Mouse (Mus musculus) kidney, postnatal 0 days (tissue): ENCODE results near the gene C1qtnf5. TPM values are rescaled to one million over a fixed set of nuclear protein-coding genes. Genes with fewer than 3 reads are reported as not detected.

Experiments used
- ATAC-seq: fragments of 200-750 bp; cut with Nextera tagmentation; replicated peaks from 2 replicates; pipeline ENCODE4 v1.8.0; 2017; ENCODE audit warnings: low read depth, moderate number of reproducible peaks, moderate TSS enrichment, moderate library complexity; ENCODE audit not compliant: low FRiP score
- DNase-seq: peaks from one replicate; pipeline ENCODE4 v3.0.0-alpha.2; 2016; ENCODE audit warnings: low spot score
- H3K27ac ChIP-seq: fragments of 300-500 bp; sonication (generic); 2 replicates; pipeline ENCODE4 v1.5.1; 2014; ENCODE audit warnings: mild to moderate bottlenecking
- H3K27me3 ChIP-seq: fragments of 300-500 bp; sonication (generic); 2 replicates; pipeline ENCODE4 v1.6.1; 2014; ENCODE audit warnings: low read length, mixed read lengths; ENCODE audit not compliant: insufficient read depth
- H3K36me3 ChIP-seq: fragments of 300-500 bp; sonication (generic); 2 replicates; pipeline ENCODE4 v1.6.1; 2014; ENCODE audit warnings: low read length, mixed read lengths; ENCODE audit not compliant: insufficient read depth
- H3K4me1 ChIP-seq: fragments of 300-500 bp; sonication (generic); replicated peaks from 2 replicates; pipeline ENCODE4 v1.6.1; 2014; ENCODE audit warnings: antibody characterized with exemption, low read length, mixed read lengths; ENCODE audit not compliant: insufficient read depth
- H3K4me2 ChIP-seq: fragments of 300-500 bp; sonication (generic); 2 replicates; pipeline ENCODE4 v1.6.1; 2014; ENCODE audit warnings: mild to moderate bottlenecking, low read length, moderate library complexity, mixed read lengths
- H3K4me3 ChIP-seq: fragments of 300-500 bp; sonication (generic); replicated peaks from 2 replicates; pipeline ENCODE4 v1.5.1; 2014; ENCODE audit warnings: low read depth, low read length
- H3K9ac ChIP-seq: fragments of 300-500 bp; sonication (generic); 2 replicates; pipeline ENCODE4 v1.6.1; 2014; ENCODE audit warnings: low read depth, low read length
- H3K9me3 ChIP-seq: fragments of 300-500 bp; sonication (generic); replicated peaks from 2 replicates; pipeline ENCODE4 v1.6.1; 2016; ENCODE audit warnings: low read length, inconsistent platforms, mixed read lengths
- CTCF ChIP-seq: IDR thresholded peaks from 2 replicates; pipeline ENCODE4 v1.5.1; 2016; ENCODE audit warnings: antibody characterized with exemption, low read depth, mild to moderate bottlenecking, moderate library complexity
- WGBS: fragments of 180-500 bp; shearing (Covaris S2); extraction: QIAGEN DNeasy Blood & Tissue Kit; methylation state at CpG from one replicate; pipeline ENCODE4 v1.1.7; 2014; 5-methylcytosine and 5-hydroxymethylcytosine counted together
- polyA plus RNA-seq: library from polyadenylated mRNA; unstranded; fragments of >200 nt; fragmentation: Nextera tagmentation; extraction: Ambion mirVana; gene quantifications from 2 replicates; pipeline ENCODE4 v1.2.1, GENCODE M21; 2015

Gene C1qtnf5
- polyA plus RNA-seq, 1 experiment from 2014 or later: 12.3 TPM

DNA sequence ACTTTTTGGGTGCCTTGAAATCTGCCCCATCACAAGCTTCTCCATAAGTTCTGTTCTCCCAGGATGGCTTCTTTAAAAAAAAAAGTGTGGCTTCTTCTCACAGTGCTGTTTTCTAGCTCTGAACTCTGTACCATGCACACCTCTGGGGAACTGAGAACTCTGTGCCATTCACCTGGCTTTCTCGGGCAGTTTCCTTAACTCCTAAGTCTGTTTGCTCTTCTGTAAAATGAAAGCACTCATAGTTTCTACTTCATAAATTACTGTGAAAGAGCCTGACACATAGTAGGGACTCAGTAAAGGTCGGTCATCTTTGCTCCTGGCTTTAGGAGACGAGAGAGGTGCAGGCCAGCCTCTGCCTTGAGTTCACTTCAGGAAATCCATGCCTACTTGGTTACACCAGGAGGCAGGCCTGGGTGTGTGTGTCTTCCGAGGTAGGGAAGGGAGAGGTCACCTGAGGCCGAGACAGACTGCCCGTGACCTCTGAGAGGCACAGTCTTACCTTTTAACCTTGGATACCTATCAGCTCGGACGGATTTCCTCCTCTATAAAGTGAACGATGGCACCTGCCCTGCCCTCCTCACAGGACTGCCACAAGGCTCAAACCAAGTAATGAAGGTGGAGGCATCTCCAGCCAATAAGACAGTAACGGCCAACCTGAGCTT lies 28.8 kb upstream of the C1qtnf5 start:
- peak overlapping the region; percentile 95 for H3K27ac ChIP-seq
- 0 out of 2 replicates have a peak overlapping the region, but pooled peaks have one; percentile 3 for H3K9ac ChIP-seq
- TF ChIP-seq CTCF: no peak
- no peak for DNase-seq
- H3K4me2 ChIP-seq: no peak overlapping the region
- H3K4me1 ChIP-seq: peaks cover 31% of the 10 kb centered on the region
- 63% methylated on average over 10 of the region's 10 CpGs for WGBS
- no peaks in the 10 kb centered on the region for H3K9me3 ChIP-seq
- H3K27me3 ChIP-seq: no peaks in the 10 kb centered on the region
- no peak overlapping the region for H3K4me3 ChIP-seq
- no peak for ATAC-seq
- no peaks in the 10 kb centered on the region for H3K36me3 ChIP-seq

DNA sequence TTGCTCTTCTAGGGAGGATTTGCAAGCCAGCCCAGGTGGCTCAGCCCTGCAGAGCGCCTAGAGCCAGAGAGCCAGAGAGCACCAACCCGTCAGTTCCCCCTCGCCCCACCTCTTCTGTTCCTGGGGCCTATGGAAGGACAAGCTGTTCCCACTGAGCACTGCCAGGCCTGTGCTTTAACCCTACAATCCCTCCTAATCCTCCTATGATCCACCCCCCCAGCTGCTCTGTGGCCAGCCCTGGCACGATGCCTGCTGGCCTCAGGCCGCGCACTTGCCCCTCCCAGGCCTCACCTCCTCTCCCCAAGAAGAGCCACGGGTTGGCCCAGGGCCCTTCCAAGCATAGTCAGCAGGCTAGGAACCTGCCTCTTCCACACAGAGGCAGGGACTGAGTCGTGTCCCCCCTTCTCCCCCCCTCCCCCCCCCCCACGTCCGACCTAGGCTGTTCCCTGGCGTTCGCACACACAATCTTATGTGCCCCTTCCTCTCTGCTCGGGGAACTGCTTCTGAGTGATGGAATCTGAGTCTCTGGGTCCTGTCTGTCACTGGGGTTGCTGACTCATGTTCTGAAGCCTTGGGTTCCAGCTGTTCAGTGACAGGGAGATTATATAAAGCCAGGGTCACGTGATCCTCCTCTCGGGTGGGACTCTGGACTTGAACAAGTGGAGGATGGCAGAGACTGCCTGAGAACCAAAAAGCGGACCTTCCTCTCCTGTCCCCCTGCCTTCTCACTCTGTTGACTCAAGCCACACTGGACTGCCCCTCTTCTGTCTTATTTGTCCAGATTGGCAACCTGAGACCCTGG lies 27.9 kb upstream of the C1qtnf5 start:
- Histone ChIP-seq H3K27me3 (no peaks in the 10 kb centered on the region), H3K4me3 (no peak overlapping the region), H3K27ac (peak overlapping the region; percentile 95), H3K36me3 (no peaks in the 10 kb centered on the region), H3K4me2 (no peak overlapping the region), H3K4me1 (peaks cover 40% of the 10 kb centered on the region), H3K9ac (peak overlapping the region; percentile 35; the same call in 1 of the 2 replicates), H3K9me3 (no peaks in the 10 kb centered on the region)
- peak; percentile 78 for ATAC-seq
- DNase-seq: peak; percentile 79
- WGBS: 29% methylated on average over 13 of the region's 16 CpGs
- TF ChIP-seq CTCF: no peak

GRCm38 (mm10) chr9:44079997-44080780 lies 26.9 kb upstream of the C1qtnf5 start:
- peak overlapping the region; percentile 95 for H3K27ac ChIP-seq
- no peak overlapping the region for H3K4me2 ChIP-seq
- ATAC-seq: peak; percentile 37
- H3K4me3 ChIP-seq: no peak overlapping the region
- H3K4me1 ChIP-seq: peaks cover 46% of the 10 kb centered on the region
- DNase-seq: peak; percentile 57
- no peaks in the 10 kb centered on the region for H3K9me3 ChIP-seq
- no peak for TF ChIP-seq CTCF
- WGBS: 38% methylated on average over 10 of the region's 10 CpGs
- no peaks in the 10 kb centered on the region for H3K36me3 ChIP-seq
- no peak overlapping the region for H3K9ac ChIP-seq
- H3K27me3 ChIP-seq: no peaks in the 10 kb centered on the region

DNA sequence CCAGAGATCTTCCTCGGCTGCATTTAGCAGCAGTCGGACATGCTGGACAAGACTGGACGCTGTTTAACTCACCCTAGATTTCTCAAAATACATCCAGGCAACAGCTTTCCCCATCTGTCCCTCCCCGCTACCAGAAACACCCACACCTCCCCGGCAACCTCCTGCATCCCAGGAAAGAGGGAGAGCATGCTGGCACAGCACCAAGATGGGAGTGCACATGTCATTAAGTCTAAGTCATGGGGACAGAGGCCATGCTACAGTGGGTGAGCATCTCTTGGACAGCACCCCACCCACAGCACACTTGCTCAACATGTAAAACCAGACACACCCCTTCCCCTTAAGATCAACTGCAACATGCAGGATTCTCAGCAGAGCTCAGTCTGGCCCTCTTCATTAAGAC lies 26.1 kb upstream of the C1qtnf5 start:
- Histone ChIP-seq H3K9me3 (no peaks in the 10 kb centered on the region), H3K27ac (peak overlapping the region; percentile 75), H3K4me1 (peaks cover 50% of the 10 kb centered on the region), H3K4me2 (no peak overlapping the region), H3K27me3 (no peaks in the 10 kb centered on the region), H3K4me3 (no peak overlapping the region), H3K9ac (no peak overlapping the region), H3K36me3 (no peaks in the 10 kb centered on the region)
- TF ChIP-seq CTCF: no peak
- ATAC-seq: no peak
- 56% methylated on average over 5 of the region's 5 CpGs for WGBS
- no peak for DNase-seq

DNA sequence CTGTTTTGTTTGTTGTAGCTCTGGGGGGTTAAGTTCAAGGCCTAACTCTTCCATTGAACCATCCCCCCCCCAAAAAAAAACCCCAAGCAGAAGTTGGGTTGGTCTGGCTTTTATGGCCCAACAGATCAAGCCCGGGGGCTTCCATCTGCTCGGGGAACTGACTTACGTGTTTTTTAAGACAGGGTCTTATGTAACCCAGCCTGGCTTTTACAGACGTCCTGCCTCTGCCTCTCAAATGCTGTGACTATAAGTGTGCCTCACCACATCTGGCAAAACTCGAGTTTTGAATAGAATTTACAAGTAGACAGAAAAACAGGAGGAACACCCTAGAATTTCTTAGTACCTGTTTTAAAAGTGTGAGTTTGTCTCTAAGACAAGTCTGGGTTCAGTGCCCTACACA lies 25.5 kb upstream of the C1qtnf5 start:
- no peak for TF ChIP-seq CTCF
- no peak for DNase-seq
- ATAC-seq: no peak

DNA sequence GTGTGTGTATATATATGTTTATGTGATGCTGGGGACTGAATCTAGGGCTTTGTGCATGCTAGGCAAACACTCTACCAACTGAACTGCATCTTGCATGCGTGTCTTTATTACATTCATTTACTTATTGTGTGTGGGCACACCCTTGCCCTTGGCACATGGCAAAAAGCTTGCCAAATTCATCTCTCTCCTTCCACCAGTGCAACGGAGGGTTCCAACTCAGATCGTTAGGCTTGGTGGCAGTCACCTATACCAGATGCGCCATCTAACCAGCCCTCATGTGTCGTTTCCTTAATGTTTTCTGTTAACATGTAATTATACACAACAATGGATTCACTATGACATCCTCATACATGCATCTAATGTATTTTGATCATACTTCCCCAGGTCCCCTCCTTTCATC lies 24.8 kb upstream of the C1qtnf5 start:
- Histone ChIP-seq H3K36me3 (no peaks in the 10 kb centered on the region), H3K27ac (peak overlapping the region; percentile 61; the same call in 1 of the 2 replicates), H3K4me3 (no peak overlapping the region), H3K4me2 (no peak overlapping the region), H3K9me3 (no peaks in the 10 kb centered on the region), H3K4me1 (peaks cover 46% of the 10 kb centered on the region), H3K9ac (no peak overlapping the region), H3K27me3 (no peaks in the 10 kb centered on the region)
- TF ChIP-seq CTCF: no peak
- WGBS: 92% methylated on average over 5 of the region's 5 CpGs
- ATAC-seq (no peak), DNase-seq (no peak)

More for the DNA sequence above, 25.5 kb upstream of the C1qtnf5 start:
- Histone ChIP-seq H3K4me1 (peaks cover 50% of the 10 kb centered on the region), H3K9ac (no peak overlapping the region), H3K27ac (0 out of 2 replicates have a peak overlapping the region, but pooled peaks have one; percentile 61), H3K4me2 (no peak overlapping the region), H3K4me3 (no peak overlapping the region), H3K27me3 (no peaks in the 10 kb centered on the region), H3K9me3 (no peaks in the 10 kb centered on the region), H3K36me3 (no peaks in the 10 kb centered on the region)
- WGBS: 68% methylated on average over 5 of the region's 5 CpGs
